Mouse (Mus musculus): Measurements from ENCODE around the gene Abcg1. TPM values are rescaled to one million over a fixed set of nuclear protein-coding genes. Genes with fewer than 3 reads are reported as not detected.

Abcg1 gene
- polyA plus RNA-seq, 1 experiment from 2014 or later = 9.6 TPM

- Histone ChIP-seq H3K9ac (no peak overlapping the region), H3K9me3 (ENCODE audit: low read depth, low read length) (no peaks in the 10 kb centered on the region), H3K4me2 (no peak overlapping the region), H3K36me3 (ENCODE audit: insufficient read depth) (no peaks in the 10 kb centered on the region), H3K27me3 (ENCODE audit: insufficient read depth, low read length) (no peaks in the 10 kb centered on the region), H3K27ac (ENCODE audit: low read depth) (no peak overlapping the region), H3K4me3 (ENCODE audit: low read depth, low read length) (no peak overlapping the region), H3K4me1 (ENCODE audit: insufficient read depth) (no peaks in the 10 kb centered on the region)
- no peak for TF ChIP-seq CTCF (IDR thresholded peaks at IDR 0.05; ENCODE audit: low read depth)
- WGBS = 66% methylated on average over 6 of the region's 6 CpGs
- ATAC-seq (ENCODE audit: insufficient read depth) = no peak
- no peak for DNase-seq
Observed at GRCm38 (mm10) chr17:31157921-31158320, 100.4 kb downstream of the Abcg1 start.

GRCm38 (mm10) chr17:31160291-31160690, 102.8 kb downstream of the Abcg1 start:
- TF ChIP-seq CTCF (IDR thresholded peaks at IDR 0.05; ENCODE audit: low read depth) = no peak
- H3K27ac ChIP-seq (ENCODE audit: low read depth) = no peak overlapping the region
- 83% methylated on average over 4 of the region's 4 CpGs for WGBS
- no peaks in the 10 kb centered on the region for H3K4me1 ChIP-seq (ENCODE audit: insufficient read depth)
- no peak overlapping the region for H3K9ac ChIP-seq
- H3K27me3 ChIP-seq (ENCODE audit: insufficient read depth, low read length) = no peaks in the 10 kb centered on the region
- DNase-seq = no peak
- H3K36me3 ChIP-seq (ENCODE audit: insufficient read depth) = no peaks in the 10 kb centered on the region
- no peaks in the 10 kb centered on the region for H3K9me3 ChIP-seq (ENCODE audit: low read depth, low read length)
- H3K4me2 ChIP-seq = no peak overlapping the region
- no peak overlapping the region for H3K4me3 ChIP-seq (ENCODE audit: low read depth, low read length)
- no peak for ATAC-seq (ENCODE audit: insufficient read depth)

GRCm38 (mm10) chr17:31162607-31163006, 105.1 kb downstream of the Abcg1 start:
- H3K9me3 ChIP-seq (ENCODE audit: low read depth, low read length) = no peaks in the 10 kb centered on the region
- no peak overlapping the region for H3K27ac ChIP-seq (ENCODE audit: low read depth)
- no peak overlapping the region for H3K9ac ChIP-seq
- ATAC-seq (ENCODE audit: insufficient read depth) = no peak
- no peak for DNase-seq
- H3K4me2 ChIP-seq = no peak overlapping the region
- H3K4me1 ChIP-seq (ENCODE audit: insufficient read depth) = no peaks in the 10 kb centered on the region
- TF ChIP-seq CTCF (IDR thresholded peaks at IDR 0.05; ENCODE audit: low read depth) = no peak
- WGBS = 79% methylated on average over 12 of the region's 12 CpGs
- no peaks in the 10 kb centered on the region for H3K27me3 ChIP-seq (ENCODE audit: insufficient read depth, low read length)
- H3K4me3 ChIP-seq (ENCODE audit: low read depth, low read length) = no peak overlapping the region
- H3K36me3 ChIP-seq (ENCODE audit: insufficient read depth) = no peaks in the 10 kb centered on the region

GRCm38 (mm10) chr17:31163821-31164220, 106.3 kb downstream of the Abcg1 start:
- Histone ChIP-seq H3K9ac (no peak overlapping the region), H3K36me3 (ENCODE audit: insufficient read depth) (no peaks in the 10 kb centered on the region), H3K27ac (ENCODE audit: low read depth) (no peak overlapping the region), H3K4me2 (no peak overlapping the region), H3K9me3 (ENCODE audit: low read depth, low read length) (no peaks in the 10 kb centered on the region), H3K27me3 (ENCODE audit: insufficient read depth, low read length) (no peaks in the 10 kb centered on the region), H3K4me3 (ENCODE audit: low read depth, low read length) (no peak overlapping the region), H3K4me1 (ENCODE audit: insufficient read depth) (no peaks in the 10 kb centered on the region)
- WGBS = 76% methylated on average over 2 of the region's 2 CpGs
- TF ChIP-seq CTCF (IDR thresholded peaks at IDR 0.05; ENCODE audit: low read depth) = no peak
- ATAC-seq (ENCODE audit: insufficient read depth) = no peak
- no peak for DNase-seq

- Histone ChIP-seq H3K27me3 (ENCODE audit: insufficient read depth, low read length) (no peaks in the 10 kb centered on the region), H3K9me3 (ENCODE audit: low read depth, low read length) (no peaks in the 10 kb centered on the region), H3K9ac (no peak within 1 kb of the TSS), H3K4me3 (ENCODE audit: low read depth, low read length) (no peak within 1 kb of the TSS), H3K36me3 (ENCODE audit: insufficient read depth) (no peaks in the 10 kb centered on the region), H3K4me1 (ENCODE audit: insufficient read depth) (no peaks in the 10 kb centered on the region; the same call in 1 of the 2 replicates), H3K27ac (ENCODE audit: low read depth) (no peak within 1 kb of the TSS), H3K4me2 (no peak within 1 kb of the TSS)
- 67% methylated on average over 6 of the region's 6 CpGs for WGBS
- DNase-seq (no peak), ATAC-seq (ENCODE audit: insufficient read depth) (no peak)
- no peak for TF ChIP-seq CTCF (IDR thresholded peaks at IDR 0.05; ENCODE audit: low read depth)
Observed at GRCm38 (mm10) chr17:31165127-31165526, 107.7 kb downstream of the Abcg1 start, which contains the start of gene Tff1. Gene Tff1 (minus strand): TSS chr17:31165277.

Other genes starting within 250 kb of the Abcg1 start
- gene Glp1r, start 155.9 kb upstream of the Abcg1 start, polyA plus RNA-seq (2014; fragmentation: Nextera tagmentation; extraction: Ambion mirVana) = 4.7 and 6.1 TPM in 2 replicates
- gene Umodl1, start 103.0 kb upstream of the Abcg1 start, polyA plus RNA-seq (2014; fragmentation: Nextera tagmentation; extraction: Ambion mirVana) = not detected in 2 replicates
- not detected in 2 replicates for gene Tff3, start 72.0 kb downstream of the Abcg1 start, polyA plus RNA-seq (2014; fragmentation: Nextera tagmentation; extraction: Ambion mirVana)
- not detected in 2 replicates for gene Tff2, start 86.6 kb downstream of the Abcg1 start, polyA plus RNA-seq (2014; fragmentation: Nextera tagmentation; extraction: Ambion mirVana)
- gene Tff1, start 107.6 kb downstream of the Abcg1 start, polyA plus RNA-seq (2014; fragmentation: Nextera tagmentation; extraction: Ambion mirVana) = not detected in 2 replicates
- gene Tmprss3, start 141.3 kb downstream of the Abcg1 start, polyA plus RNA-seq (2014; fragmentation: Nextera tagmentation; extraction: Ambion mirVana) = not detected in 2 replicates
- gene Ubash3a, start 150.2 kb downstream of the Abcg1 start, polyA plus RNA-seq (2014; fragmentation: Nextera tagmentation; extraction: Ambion mirVana) = 0.26 and 0.64 TPM in 2 replicates
- 0.78 and 0.86 TPM in 2 replicates for gene Rsph1, start 219.7 kb downstream of the Abcg1 start, polyA plus RNA-seq (2014; fragmentation: Nextera tagmentation; extraction: Ambion mirVana)
- gene Slc37a1, start 229.1 kb downstream of the Abcg1 start, polyA plus RNA-seq (2014; fragmentation: Nextera tagmentation; extraction: Ambion mirVana) = 5.9 and 6.9 TPM in 2 replicates